Mouse (Mus musculus): ENCODE measurements around the gene Chat. TPM values are rescaled to one million over a fixed set of nuclear protein-coding genes. Genes with fewer than 3 reads are reported as not detected.
"Not testable (repeated sequence)": the region's sequence is repeated elsewhere in the genome, so short reads cannot be mapped to it uniquely, and the experiment has no call there.

Chat gene
- polyA plus RNA-seq, 2 experiments = 0.03 TPM; not detected in 1

GRCm38 (mm10) chr14:32429030-32429602 lies 36.7 kb downstream of the Chat start:
- Histone ChIP-seq H3K9me3 (ENCODE audit: control insufficient read depth, low read length) (no peaks in the 10 kb centered on the region), H3K36me3 (ENCODE audit: control insufficient read depth, insufficient read depth, low read length) (no peaks in the 10 kb centered on the region), H3K4me1 (ENCODE audit: control insufficient read depth, insufficient read depth, low read length) (no peaks in the 10 kb centered on the region), H3K4me3 (replicated peaks; ENCODE audit: low read length) (no peak overlapping the region), H3K27ac (replicated peaks; ENCODE audit: low read depth, low read length) (no peak overlapping the region), H3K4me2 (replicated peaks; ENCODE audit: low read depth, low read length, severe bottlenecking) (no peak overlapping the region), H3K27me3 (ENCODE audit: control insufficient read depth, insufficient read depth, low read length) (no peaks in the 10 kb centered on the region), H3K9ac (ENCODE audit: low read depth, low read length, severe bottlenecking) (no peak overlapping the region)
- DNase-seq (ENCODE audit: low spot score) (no peak), ATAC-seq (ENCODE audit: low FRiP score, low read depth) (no peak)
- no peak for TF ChIP-seq POLR2A (IDR thresholded peaks at IDR 0.05; ENCODE audit: borderline replicate concordance, extremely low read depth, insufficient read depth, insufficient read length)
- WGBS = 18% methylated on average over 8 of the region's 8 CpGs

- ATAC-seq (ENCODE audit: low FRiP score, low read depth) = no peak
- Histone ChIP-seq H3K9me3 (ENCODE audit: control insufficient read depth, low read length) (no peaks in the 10 kb centered on the region), H3K4me1 (ENCODE audit: control insufficient read depth, insufficient read depth, low read length) (no peaks in the 10 kb centered on the region), H3K27ac (replicated peaks; ENCODE audit: low read depth, low read length) (no peak overlapping the region), H3K36me3 (ENCODE audit: control insufficient read depth, insufficient read depth, low read length) (no peaks in the 10 kb centered on the region), H3K27me3 (ENCODE audit: control insufficient read depth, insufficient read depth, low read length) (no peaks in the 10 kb centered on the region), H3K4me3 (replicated peaks; ENCODE audit: low read length) (no peak overlapping the region), H3K4me2 (replicated peaks; ENCODE audit: low read depth, low read length, severe bottlenecking) (no peak overlapping the region), H3K9ac (ENCODE audit: low read depth, low read length, severe bottlenecking) (no peak overlapping the region)
- no peak for DNase-seq (ENCODE audit: low spot score)
- 88% methylated on average over 7 of the region's 7 CpGs for WGBS
- TF ChIP-seq POLR2A (IDR thresholded peaks at IDR 0.05; ENCODE audit: borderline replicate concordance, extremely low read depth, insufficient read depth, insufficient read length) = no peak
These were observed 41.8 kb downstream of the Chat start for GRCm38 (mm10) chr14:32423946-32424345.

- Histone ChIP-seq H3K4me2 (replicated peaks; ENCODE audit: low read depth, low read length, severe bottlenecking) (no peak overlapping the region), H3K27me3 (ENCODE audit: control insufficient read depth, insufficient read depth, low read length) (no peaks in the 10 kb centered on the region), H3K9ac (ENCODE audit: low read depth, low read length, severe bottlenecking) (no peak overlapping the region), H3K4me3 (replicated peaks; ENCODE audit: low read length) (no peak overlapping the region), H3K27ac (replicated peaks; ENCODE audit: low read depth, low read length) (no peak overlapping the region), H3K9me3 (ENCODE audit: control insufficient read depth, low read length) (no peaks in the 10 kb centered on the region), H3K4me1 (ENCODE audit: control insufficient read depth, insufficient read depth, low read length) (no peaks in the 10 kb centered on the region), H3K36me3 (ENCODE audit: control insufficient read depth, insufficient read depth, low read length) (no peaks in the 10 kb centered on the region)
- 85% methylated on average over 11 of the region's 11 CpGs for WGBS
- DNase-seq (ENCODE audit: low spot score) (no peak), ATAC-seq (ENCODE audit: low FRiP score, low read depth) (no peak)
- no peak for TF ChIP-seq POLR2A (IDR thresholded peaks at IDR 0.05; ENCODE audit: borderline replicate concordance, extremely low read depth, insufficient read depth, insufficient read length)
These were observed 47.0 kb downstream of the Chat start for GRCm38 (mm10) chr14:32418747-32419146.

GRCm38 (mm10) chr14:32412075-32412474 lies 53.7 kb downstream of the Chat start:
- DNase-seq (ENCODE audit: low spot score) = no peak

GRCm38 (mm10) chr14:32410084-32410483 lies 55.7 kb downstream of the Chat start:
- DNase-seq (ENCODE audit: low spot score) = no peak
- Histone ChIP-seq H3K4me2 (replicated peaks; ENCODE audit: low read depth, low read length, severe bottlenecking) (no peak overlapping the region), H3K9ac (ENCODE audit: low read depth, low read length, severe bottlenecking) (no peak overlapping the region), H3K4me3 (replicated peaks; ENCODE audit: low read length) (no peak overlapping the region), H3K27me3 (ENCODE audit: control insufficient read depth, insufficient read depth, low read length) (no peaks in the 10 kb centered on the region), H3K9me3 (ENCODE audit: control insufficient read depth, low read length) (no peaks in the 10 kb centered on the region), H3K36me3 (ENCODE audit: control insufficient read depth, insufficient read depth, low read length) (no peaks in the 10 kb centered on the region), H3K27ac (replicated peaks; ENCODE audit: low read depth, low read length) (no peak overlapping the region), H3K4me1 (ENCODE audit: control insufficient read depth, insufficient read depth, low read length) (no peaks in the 10 kb centered on the region)
- 64% methylated on average over 5 of the region's 5 CpGs for WGBS
- ATAC-seq (ENCODE audit: low FRiP score, low read depth) = no peak
- no peak for TF ChIP-seq POLR2A (IDR thresholded peaks at IDR 0.05; ENCODE audit: borderline replicate concordance, extremely low read depth, insufficient read depth, insufficient read length)

More at GRCm38 (mm10) chr14:32412075-32412474, 53.7 kb downstream of the Chat start:
- no peaks in the 10 kb centered on the region for H3K9me3 ChIP-seq (ENCODE audit: control insufficient read depth, low read length)
- no peak overlapping the region for H3K4me3 ChIP-seq (replicated peaks; ENCODE audit: low read length)
- no peak overlapping the region for H3K4me2 ChIP-seq (replicated peaks; ENCODE audit: low read depth, low read length, severe bottlenecking)
- no peaks in the 10 kb centered on the region for H3K36me3 ChIP-seq (ENCODE audit: control insufficient read depth, insufficient read depth, low read length)
- 74% methylated on average over 5 of the region's 5 CpGs for WGBS
- no peak for TF ChIP-seq POLR2A (IDR thresholded peaks at IDR 0.05; ENCODE audit: borderline replicate concordance, extremely low read depth, insufficient read depth, insufficient read length)
- no peak overlapping the region for H3K27ac ChIP-seq (replicated peaks; ENCODE audit: low read depth, low read length)
- ATAC-seq (ENCODE audit: low FRiP score, low read depth) = no peak
- no peaks in the 10 kb centered on the region for H3K4me1 ChIP-seq (ENCODE audit: control insufficient read depth, insufficient read depth, low read length)
- H3K9ac ChIP-seq (ENCODE audit: low read depth, low read length, severe bottlenecking) = no peak overlapping the region
- no peaks in the 10 kb centered on the region for H3K27me3 ChIP-seq (ENCODE audit: control insufficient read depth, insufficient read depth, low read length)

GRCm38 (mm10) chr14:32405399-32405798 lies 60.4 kb downstream of the Chat start:
- not testable (repeated sequence) for H3K27ac ChIP-seq (replicated peaks; ENCODE audit: low read depth, low read length); ATAC-seq (ENCODE audit: low FRiP score, low read depth); DNase-seq (ENCODE audit: low spot score); H3K9ac ChIP-seq (ENCODE audit: low read depth, low read length, severe bottlenecking); H3K9me3 ChIP-seq (ENCODE audit: control insufficient read depth, low read length); H3K4me3 ChIP-seq (replicated peaks; ENCODE audit: low read length); H3K36me3 ChIP-seq (ENCODE audit: control insufficient read depth, insufficient read depth, low read length); H3K27me3 ChIP-seq (ENCODE audit: control insufficient read depth, insufficient read depth, low read length); H3K4me1 ChIP-seq (ENCODE audit: control insufficient read depth, insufficient read depth, low read length); H3K4me2 ChIP-seq (replicated peaks; ENCODE audit: low read depth, low read length, severe bottlenecking)
- WGBS = 68% methylated on average over 1 of the region's 1 CpGs
